Mouse (Mus musculus): ENCODE data around the gene Kcnk2. TPM values are rescaled to one million over a fixed set of nuclear protein-coding genes. Genes with fewer than 3 reads are reported as not detected.

The Kcnk2 gene
- polyA plus RNA-seq, 1 experiment from 2014 or later = 22.6 TPM

DNA sequence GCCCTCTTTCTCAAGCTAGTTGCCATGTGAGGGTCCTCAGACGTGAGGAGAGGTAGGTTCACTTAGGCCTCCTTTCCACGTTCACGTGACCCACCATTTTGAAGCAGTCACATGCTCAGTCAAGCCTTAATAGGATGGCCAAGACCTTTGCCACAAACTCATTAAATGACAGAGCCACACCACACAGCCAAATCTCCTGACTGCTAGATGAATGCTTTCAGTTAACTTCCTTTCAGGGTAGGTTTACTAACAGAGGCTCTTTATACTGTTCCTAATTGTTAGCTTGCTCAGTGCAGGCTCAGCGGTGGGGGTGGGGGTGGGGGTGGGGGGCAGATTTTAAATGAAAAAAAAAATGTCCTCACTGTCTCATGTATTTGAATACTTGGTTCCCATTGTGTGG is 206.3 kb downstream of the Kcnk2 start:
- Histone ChIP-seq H3K9ac (no peak overlapping the region), H3K4me1 (no peaks in the 10 kb centered on the region), H3K9me3 (no peaks in the 10 kb centered on the region), H3K36me3 (replicated peaks) (no peaks in the 10 kb centered on the region), H3K27me3 (replicated peaks) (no peaks in the 10 kb centered on the region), H3K4me3 (no peak overlapping the region), H3K4me2 (no peak overlapping the region), H3K27ac (no peak overlapping the region)
- 50% methylated on average over 4 of the region's 4 CpGs for WGBS
- ATAC-seq (replicated peaks) = no peak

DNA sequence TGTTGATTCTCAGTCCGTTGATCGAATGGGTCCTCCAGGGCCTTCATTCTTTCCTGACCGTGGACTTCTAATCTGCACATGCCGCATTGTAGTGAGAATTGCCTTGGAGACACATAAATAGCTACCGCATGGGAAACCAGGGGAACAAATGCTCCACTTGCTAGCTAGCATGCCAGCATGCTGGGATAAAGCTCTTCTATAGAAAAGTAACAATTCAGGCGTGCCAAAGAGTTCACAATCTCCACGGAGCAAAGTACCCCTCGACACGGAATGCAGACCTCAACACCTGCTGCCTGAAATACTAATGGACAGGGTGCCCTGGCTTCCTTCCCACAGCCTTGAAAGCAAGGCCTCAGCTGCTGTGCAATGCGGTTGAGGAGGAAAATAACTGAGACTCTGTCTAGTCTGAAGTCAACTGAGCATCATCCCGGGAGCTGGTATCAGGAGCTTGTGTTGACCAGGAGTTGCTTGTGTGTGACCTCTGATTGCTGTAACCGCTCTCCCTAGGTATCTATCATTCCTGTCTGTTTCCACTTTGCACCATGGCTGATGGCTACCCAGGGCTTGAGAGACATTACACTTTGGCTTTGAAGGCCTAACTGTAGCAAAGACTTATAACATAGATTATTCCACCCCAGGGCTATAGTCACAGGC is 214.2 kb downstream of the Kcnk2 start:
- WGBS = 13% methylated on average over 12 of the region's 12 CpGs
- Histone ChIP-seq H3K36me3 (replicated peaks) (no peaks in the 10 kb centered on the region), H3K9me3 (no peaks in the 10 kb centered on the region), H3K9ac (no peak overlapping the region), H3K4me2 (no peak overlapping the region), H3K4me1 (peaks cover 9% of the 10 kb centered on the region; the same call in 1 of the 2 replicates), H3K27me3 (replicated peaks) (no peaks in the 10 kb centered on the region), H3K27ac (no peak overlapping the region), H3K4me3 (no peak overlapping the region)
- ATAC-seq (replicated peaks) = peak; percentile 83

DNA sequence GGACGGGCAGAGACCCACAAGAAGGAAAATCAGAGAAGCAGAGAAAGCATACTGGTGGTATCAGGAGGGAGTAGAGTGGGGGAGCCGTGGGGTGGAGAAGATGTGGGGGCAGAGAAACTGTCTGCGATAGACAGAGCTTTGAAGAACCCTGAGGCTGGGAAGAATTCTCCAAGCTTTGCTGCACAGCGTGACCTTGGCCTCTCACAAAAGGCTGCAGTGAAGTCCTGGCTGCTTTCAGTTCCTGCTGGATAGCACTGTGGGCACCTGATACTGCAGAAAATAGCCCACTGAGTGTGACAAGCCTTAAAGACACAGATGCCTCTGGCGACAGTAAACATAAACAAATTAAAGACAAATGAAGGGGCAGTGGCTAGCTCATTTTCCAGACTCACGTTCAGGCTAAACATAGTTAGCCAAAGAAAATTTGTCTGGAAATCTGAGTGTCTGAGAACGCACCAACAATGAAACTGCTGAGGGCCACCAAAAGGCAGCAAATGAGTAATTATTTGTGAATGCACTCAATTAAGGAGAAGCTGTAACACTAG is 216.8 kb downstream of the Kcnk2 start:
- no peak overlapping the region for H3K9ac ChIP-seq
- no peak overlapping the region for H3K4me2 ChIP-seq
- H3K9me3 ChIP-seq = no peaks in the 10 kb centered on the region
- 32% methylated on average over 7 of the region's 7 CpGs for WGBS
- 0 out of 2 replicates have a peak overlapping the region, but pooled peaks have one; percentile 17 for H3K27ac ChIP-seq
- no peak overlapping the region for H3K4me3 ChIP-seq
- no peaks in the 10 kb centered on the region for H3K27me3 ChIP-seq (replicated peaks)
- H3K36me3 ChIP-seq (replicated peaks) = no peaks in the 10 kb centered on the region
- no peak for ATAC-seq (replicated peaks)
- H3K4me1 ChIP-seq = peaks cover 9% of the 10 kb centered on the region; the same call in 1 of the 2 replicates

DNA sequence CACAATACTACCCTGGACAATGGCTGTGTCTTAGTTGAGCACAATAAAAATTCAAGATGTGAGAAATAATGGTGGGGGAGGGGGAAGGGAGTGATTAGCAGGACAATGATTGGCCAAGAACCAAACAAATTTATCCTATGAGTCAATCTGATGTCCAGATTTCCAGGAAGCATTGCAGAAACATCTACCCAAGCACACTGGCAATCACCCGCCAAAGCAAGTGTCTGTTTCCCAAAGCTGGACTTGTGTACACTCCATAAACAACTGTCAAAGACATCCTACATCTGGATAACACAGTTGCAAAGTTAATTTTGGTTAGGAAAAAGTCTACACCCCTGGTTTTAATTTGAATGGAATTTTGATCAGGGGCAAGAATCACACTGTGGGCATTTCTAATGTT is 224.3 kb downstream of the Kcnk2 start:
- H3K27ac ChIP-seq = no peak overlapping the region
- ATAC-seq (replicated peaks) = no peak
- no peaks in the 10 kb centered on the region for H3K36me3 ChIP-seq (replicated peaks)
- WGBS = 97% methylated on average over 1 of the region's 1 CpGs
- no peak overlapping the region for H3K9ac ChIP-seq
- no peaks in the 10 kb centered on the region for H3K27me3 ChIP-seq (replicated peaks)
- no peak overlapping the region for H3K4me2 ChIP-seq
- H3K9me3 ChIP-seq = no peaks in the 10 kb centered on the region
- no peaks in the 10 kb centered on the region for H3K4me1 ChIP-seq
- H3K4me3 ChIP-seq = no peak overlapping the region

DNA sequence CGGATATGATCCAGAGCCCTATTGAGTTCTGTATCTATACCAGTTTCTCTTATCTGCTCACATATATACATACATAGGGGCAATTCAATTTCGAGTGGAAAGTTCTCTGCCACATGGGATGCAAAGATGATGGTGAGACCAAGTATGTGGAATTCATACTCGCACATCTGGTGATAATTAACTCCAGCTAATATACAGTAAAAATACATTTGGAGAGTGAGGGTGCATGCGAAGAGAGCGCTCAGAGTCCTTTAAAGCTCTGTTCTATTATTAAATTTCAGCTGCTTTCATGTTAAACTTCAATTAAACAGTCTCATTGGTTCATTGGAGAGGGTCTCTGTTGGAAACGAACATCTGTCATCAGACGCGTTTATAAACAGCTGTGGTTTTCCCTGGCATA is 228.6 kb downstream of the Kcnk2 start:
- Histone ChIP-seq H3K36me3 (replicated peaks) (no peaks in the 10 kb centered on the region), H3K27me3 (replicated peaks) (no peaks in the 10 kb centered on the region), H3K27ac (no peak overlapping the region), H3K9ac (no peak overlapping the region), H3K9me3 (no peaks in the 10 kb centered on the region), H3K4me2 (no peak overlapping the region), H3K4me1 (no peaks in the 10 kb centered on the region), H3K4me3 (no peak overlapping the region)
- no peak for ATAC-seq (replicated peaks)
- 80% methylated on average over 8 of the region's 8 CpGs for WGBS

DNA sequence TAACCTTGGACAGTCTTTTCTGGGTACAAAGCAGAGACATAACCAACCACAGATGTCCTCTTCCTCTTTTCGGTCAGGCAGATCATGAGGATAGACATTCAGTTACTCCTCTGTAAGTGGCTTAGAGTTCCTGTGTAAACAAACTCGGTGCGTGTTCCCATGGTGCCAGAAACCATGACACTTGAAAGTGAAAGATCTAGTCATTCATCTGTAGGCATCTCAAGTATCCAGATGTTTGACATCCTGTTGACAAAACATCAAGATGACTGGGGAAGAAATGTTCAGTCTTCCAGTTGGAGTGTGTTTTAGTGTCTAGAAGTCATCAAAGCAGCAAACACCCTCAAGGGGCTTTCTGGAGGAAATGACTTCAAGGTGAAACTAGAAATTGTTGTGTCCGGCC is 230.9 kb downstream of the Kcnk2 start:
- no peak for ATAC-seq (replicated peaks)
- no peak overlapping the region for H3K27ac ChIP-seq
- H3K36me3 ChIP-seq (replicated peaks) = no peaks in the 10 kb centered on the region
- H3K9ac ChIP-seq = no peak overlapping the region
- H3K4me1 ChIP-seq = no peaks in the 10 kb centered on the region
- H3K4me3 ChIP-seq = no peak overlapping the region
- H3K27me3 ChIP-seq (replicated peaks) = no peaks in the 10 kb centered on the region
- no peak overlapping the region for H3K4me2 ChIP-seq
- H3K9me3 ChIP-seq = no peaks in the 10 kb centered on the region
- WGBS = 85% methylated on average over 4 of the region's 4 CpGs

DNA sequence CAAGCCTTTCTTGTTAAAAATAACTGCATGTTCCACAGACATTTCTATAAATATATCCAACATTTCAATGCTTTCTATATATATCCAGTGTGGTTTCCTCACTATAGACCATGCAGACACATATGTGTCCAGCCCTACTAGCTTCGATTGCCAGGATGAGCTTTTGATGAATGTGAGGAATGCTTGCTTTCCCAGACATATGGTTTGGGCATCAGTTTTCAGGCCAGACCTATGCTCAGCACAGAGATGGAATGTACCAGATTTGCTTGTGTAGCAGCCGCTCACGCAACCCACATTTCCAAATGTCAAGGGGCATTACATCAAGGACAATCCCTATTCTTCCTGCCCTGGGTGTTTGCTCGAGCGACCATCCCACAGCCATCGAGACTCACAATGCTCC is 236.3 kb downstream of the Kcnk2 start:
- Histone ChIP-seq H3K4me2 (no peak overlapping the region), H3K4me3 (no peak overlapping the region), H3K9ac (no peak overlapping the region), H3K4me1 (no peaks in the 10 kb centered on the region), H3K27ac (no peak overlapping the region), H3K9me3 (no peaks in the 10 kb centered on the region), H3K36me3 (replicated peaks) (no peaks in the 10 kb centered on the region), H3K27me3 (replicated peaks) (no peaks in the 10 kb centered on the region)
- 87% methylated on average over 6 of the region's 6 CpGs for WGBS
- no peak for ATAC-seq (replicated peaks)

DNA sequence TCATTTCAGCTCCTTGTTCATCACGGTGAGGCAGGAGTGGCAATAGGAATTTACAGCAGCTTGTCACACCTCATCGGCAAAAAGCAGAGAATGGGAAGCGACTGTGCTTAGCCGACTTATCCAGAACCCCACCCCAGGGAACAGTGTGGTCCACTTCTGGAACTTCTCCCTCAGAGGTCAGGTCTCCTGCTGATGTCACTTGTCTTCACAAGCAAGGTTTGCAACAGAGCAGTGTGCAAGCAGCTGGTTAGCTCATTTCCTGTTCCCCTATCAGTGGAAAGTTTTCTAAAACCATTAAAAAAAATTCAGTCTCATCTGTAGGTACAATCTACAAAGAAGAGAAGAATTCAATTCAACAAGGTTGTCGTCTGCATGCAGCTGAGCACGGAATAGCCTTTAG is 236.9 kb downstream of the Kcnk2 start:
- no peak for ATAC-seq (replicated peaks)

DNA sequence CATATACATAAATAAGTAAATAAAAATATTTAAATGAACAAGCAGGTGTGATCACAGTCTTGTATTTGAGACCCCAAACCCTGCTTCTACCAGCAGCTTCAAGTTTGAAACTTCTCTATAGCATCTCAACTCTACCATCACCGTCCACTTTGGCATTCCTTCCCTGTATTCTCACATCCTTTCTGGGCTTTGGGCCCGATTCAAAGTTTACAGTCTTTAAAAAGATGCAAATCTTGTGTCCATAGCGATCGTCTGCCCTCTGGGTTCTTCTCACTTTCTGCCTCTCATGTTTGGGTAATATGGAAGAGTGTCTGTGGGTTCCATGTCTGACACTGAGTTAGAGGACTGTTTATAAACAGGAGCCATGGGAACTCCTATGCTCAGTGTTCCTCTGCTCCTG is 237.4 kb downstream of the Kcnk2 start:
- no peak overlapping the region for H3K4me3 ChIP-seq
- H3K27ac ChIP-seq = no peak overlapping the region
- 72% methylated on average over 4 of the region's 4 CpGs for WGBS
- H3K9ac ChIP-seq = no peak overlapping the region
- H3K4me1 ChIP-seq = no peaks in the 10 kb centered on the region
- ATAC-seq (replicated peaks) = no peak
- no peaks in the 10 kb centered on the region for H3K9me3 ChIP-seq
- no peaks in the 10 kb centered on the region for H3K36me3 ChIP-seq (replicated peaks)
- H3K27me3 ChIP-seq (replicated peaks) = no peaks in the 10 kb centered on the region
- no peak overlapping the region for H3K4me2 ChIP-seq

More for the DNA sequence above, 236.9 kb downstream of the Kcnk2 start:
- WGBS = 82% methylated on average over 6 of the region's 6 CpGs
- no peak overlapping the region for H3K4me3 ChIP-seq
- H3K4me1 ChIP-seq = no peaks in the 10 kb centered on the region
- H3K9ac ChIP-seq = no peak overlapping the region
- no peaks in the 10 kb centered on the region for H3K9me3 ChIP-seq
- H3K27me3 ChIP-seq (replicated peaks) = no peaks in the 10 kb centered on the region
- H3K4me2 ChIP-seq = no peak overlapping the region
- no peak overlapping the region for H3K27ac ChIP-seq
- H3K36me3 ChIP-seq (replicated peaks) = no peaks in the 10 kb centered on the region

DNA sequence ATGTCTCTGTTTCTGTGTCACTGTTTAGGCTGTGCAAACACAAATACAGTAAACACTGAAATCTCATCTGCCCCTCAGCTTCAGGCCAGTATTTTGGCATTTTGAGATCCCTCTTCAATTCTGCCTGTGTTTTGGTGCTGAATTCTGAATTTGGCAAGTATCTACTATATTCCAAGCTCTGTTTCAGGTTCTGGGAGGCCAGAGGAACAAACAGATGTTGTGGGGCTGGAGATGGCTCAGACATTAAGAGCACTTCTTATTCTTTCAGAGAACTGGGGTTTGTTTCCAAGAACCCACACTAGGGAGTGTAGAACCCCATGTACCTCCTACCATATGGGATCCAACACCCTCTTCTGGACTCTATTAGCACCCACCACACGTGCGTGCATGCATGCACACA is 237.8 kb downstream of the Kcnk2 start:
- 97% methylated on average over 2 of the region's 2 CpGs for WGBS
- H3K4me1 ChIP-seq = no peaks in the 10 kb centered on the region

More for the DNA sequence above, 237.8 kb downstream of the Kcnk2 start:
- H3K27ac ChIP-seq = no peak overlapping the region
- H3K27me3 ChIP-seq (replicated peaks) = no peaks in the 10 kb centered on the region
- H3K36me3 ChIP-seq (replicated peaks) = no peaks in the 10 kb centered on the region
- H3K9ac ChIP-seq = no peak overlapping the region
- H3K9me3 ChIP-seq = no peaks in the 10 kb centered on the region
- H3K4me2 ChIP-seq = no peak overlapping the region
- H3K4me3 ChIP-seq = no peak overlapping the region
- no peak for ATAC-seq (replicated peaks)

Small RNA genes within 50 kb of the gene (microRNA-seq; reads per million reads assigned to microRNA genes)
- not detected for gene Gm24092
